Mouse (Mus musculus): ENCODE measurements at regions not wholly inside any gene's neighbourhood (a gene's known extent, or its start where the extent isn't known, plus 50 kb on each side); places are given as distances from the start of the nearest gene placed in this dataset.

GRCm38 (mm10) chr7:71873817-71874216 is 432.6 kb downstream of the Mctp2 start:
- intact Hi-C loops (cut with DNase I) = loop anchor here (10.0 kb wide), 1 partner anchor 499 kb away; no protein-coding TSS in a partner anchor

- intact Hi-C loops (cut with DNase I) = loop anchor here (10.0 kb wide), 1 partner anchor 498 kb away; no protein-coding TSS in a partner anchor
Measured at GRCm38 (mm10) chr7:71872912-71873311, 433.5 kb downstream of the Mctp2 start.

GRCm38 (mm10) chr7:71867090-71867489 is 439.3 kb downstream of the Mctp2 start:
- intact Hi-C loops (cut with DNase I) = loop anchor here (5.0 kb wide), 1 partner anchor 285 kb away; no protein-coding TSS in a partner anchor

DNA sequence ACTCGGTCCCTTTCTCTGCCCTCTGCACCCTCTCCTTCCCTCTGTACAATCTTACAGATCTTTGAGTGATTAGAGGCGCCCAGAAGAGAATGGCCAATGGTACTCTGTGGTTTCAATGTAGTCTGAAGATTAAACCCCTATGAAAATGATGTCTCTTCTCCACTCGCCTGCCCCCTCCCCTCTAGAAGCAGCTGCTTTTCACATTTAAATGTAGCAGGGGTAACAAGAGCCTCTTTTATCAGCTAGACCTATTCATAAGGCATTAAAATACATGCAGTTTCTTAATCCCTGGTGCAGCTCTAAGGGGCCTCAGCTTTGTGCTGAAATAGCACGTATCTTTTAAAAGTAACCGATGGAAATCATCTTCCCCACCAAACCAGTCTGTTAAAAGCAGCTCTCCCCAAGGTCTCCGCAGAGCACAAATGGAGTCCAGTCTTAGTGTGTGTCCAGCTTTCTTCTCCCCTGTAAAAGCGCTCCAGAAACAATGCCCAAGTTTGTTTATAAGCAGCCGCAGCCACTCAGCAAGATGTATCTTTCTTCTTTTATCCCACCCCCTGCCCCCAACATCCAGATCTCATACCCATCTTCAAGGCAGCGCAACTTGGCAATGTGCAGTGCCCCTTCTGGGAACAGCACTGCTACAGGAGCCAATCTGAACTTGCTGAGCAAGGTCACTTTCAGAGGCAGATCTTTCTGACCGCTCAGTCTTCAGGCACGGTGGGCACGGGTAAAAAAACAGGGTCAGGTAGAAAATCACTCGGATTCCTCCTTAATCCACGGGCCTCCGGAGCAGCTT is 440.8 kb downstream of the Mctp2 start:
- intact Hi-C loops (cut with DNase I) = loop anchor here (5.0 kb wide), 1 partner anchor 283 kb away; no protein-coding TSS in a partner anchor

DNA sequence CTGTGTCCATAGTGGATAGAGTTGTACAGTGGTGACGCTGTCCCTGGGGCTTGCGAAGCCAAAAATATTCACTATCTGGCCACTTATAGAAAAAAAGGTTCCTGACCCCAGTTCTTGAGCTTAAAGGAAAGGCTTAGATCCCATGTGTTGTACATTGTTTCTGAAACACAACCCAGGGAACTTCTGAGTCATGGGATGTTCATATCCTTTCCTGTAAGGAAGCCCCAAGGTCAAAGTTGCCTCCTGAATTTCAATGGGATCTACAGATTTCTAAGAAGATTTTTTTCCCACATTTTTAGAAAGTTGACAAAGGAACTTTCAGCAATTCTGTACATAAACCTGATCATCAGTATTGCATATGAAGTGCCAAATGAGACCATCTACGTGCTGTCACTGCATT is 453.5 kb downstream of the Mctp2 start:
- intact Hi-C loops (cut with DNase I) = no loop called here

- intact Hi-C loops (cut with DNase I) = no loop called here
Measured at GRCm38 (mm10) chr7:71849174-71849573, 457.2 kb downstream of the Mctp2 start.

DNA sequence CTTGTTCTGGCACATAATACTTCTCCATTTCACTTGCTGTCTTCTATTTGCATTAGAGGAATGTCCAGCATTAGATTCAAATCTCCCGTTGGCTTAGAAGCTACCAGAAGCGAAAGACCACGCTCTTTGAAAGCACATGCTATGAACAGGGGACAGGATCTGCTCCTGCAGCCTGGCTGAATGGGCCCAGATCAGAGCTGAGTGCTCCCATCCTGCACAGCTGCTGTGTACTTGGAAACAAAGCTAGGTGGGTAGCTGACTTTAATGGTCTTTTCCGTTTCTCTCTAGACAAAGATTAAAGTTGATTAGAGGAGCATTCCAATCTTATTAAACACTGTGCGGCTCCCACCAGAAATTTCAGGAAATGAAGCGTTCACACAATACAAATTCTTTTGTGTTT is 468.6 kb downstream of the Mctp2 start:
- intact Hi-C loops (cut with DNase I) = no loop called here

DNA sequence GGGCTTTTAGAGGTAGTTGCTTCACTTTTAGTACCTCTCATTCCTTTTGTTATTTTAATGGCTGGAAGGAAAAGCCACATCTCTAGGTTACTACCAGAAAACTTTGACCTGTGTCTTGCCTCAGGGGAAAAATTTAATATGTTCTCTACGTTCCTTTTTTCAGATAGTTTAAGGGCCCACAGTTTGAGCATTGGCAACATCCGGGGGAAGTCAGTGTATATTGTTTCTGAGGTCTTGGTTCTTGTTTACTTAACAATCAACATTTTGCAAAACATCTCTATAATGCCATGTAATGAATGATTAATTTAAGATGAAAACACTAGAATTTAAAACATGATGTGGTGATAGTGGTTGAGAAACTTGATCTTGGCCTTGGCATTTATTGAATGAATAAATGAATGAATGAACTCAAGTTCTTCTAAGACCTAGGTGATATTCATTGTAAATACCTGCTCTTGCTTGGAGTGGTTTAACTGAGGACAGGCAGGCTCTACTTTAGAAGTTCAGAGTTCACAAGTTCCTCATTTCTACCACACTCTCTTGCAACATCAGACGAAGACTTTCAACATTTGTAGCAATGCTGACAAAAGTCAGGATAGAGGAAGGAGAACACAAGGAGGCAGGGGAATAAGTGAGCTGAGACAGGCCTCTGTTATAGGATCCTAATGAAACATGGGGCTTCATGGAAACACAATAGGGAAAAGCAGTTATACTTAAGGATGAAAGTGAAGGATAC is 474.4 kb downstream of the Mctp2 start:
- intact Hi-C loops (cut with DNase I) = no loop called here

DNA sequence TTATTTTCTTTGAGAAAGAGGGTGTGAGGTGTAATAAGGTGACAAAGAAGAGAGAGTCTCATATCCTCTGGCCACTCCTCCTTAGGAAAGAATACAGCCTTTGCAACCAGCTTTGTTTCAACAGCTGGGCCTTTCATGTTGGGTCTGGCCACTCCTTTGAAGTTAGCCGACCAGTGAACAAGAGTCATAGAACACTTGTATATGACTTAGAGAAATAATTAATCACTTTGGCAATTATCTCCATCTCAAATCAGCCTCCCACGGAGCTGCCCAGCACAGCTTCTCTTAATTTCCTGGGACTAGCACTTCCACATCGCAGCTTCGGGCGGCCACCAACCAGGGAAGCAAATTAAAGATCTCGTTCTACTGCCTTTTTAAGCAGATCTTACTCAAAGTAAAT is 476.8 kb downstream of the Mctp2 start:
- intact Hi-C loops (cut with DNase I) = no loop called here

GRCm38 (mm10) chr7:71816138-71816537 is 464.9 kb upstream of the Gm10295 start:
- intact Hi-C loops (cut with DNase I) = no loop called here

DNA sequence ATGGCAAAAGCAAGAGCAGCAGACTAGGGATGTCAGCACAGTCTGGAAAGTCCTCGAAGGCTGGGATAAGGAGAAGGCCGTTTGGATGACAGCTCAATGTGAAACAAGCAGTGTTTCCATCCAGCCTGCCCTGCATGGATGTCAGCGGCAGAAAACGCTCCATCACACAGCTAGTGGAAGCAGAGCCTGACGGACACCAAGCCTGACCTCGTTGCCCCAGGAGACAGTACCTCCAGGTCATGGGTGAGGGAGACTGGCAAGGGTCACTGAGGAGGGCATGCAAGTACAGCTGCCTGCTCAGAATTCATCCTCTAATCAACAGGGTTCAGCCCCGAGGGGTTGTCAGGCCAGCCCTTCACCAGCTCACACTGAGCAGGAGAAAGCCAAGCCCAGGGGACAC is 442.9 kb upstream of the Gm10295 start:
- intact Hi-C loops (cut with DNase I) = no loop called here

GRCm38 (mm10) chr7:71788401-71788800 is 437.1 kb upstream of the Gm10295 start:
- intact Hi-C loops (cut with DNase I) = no loop called here

- intact Hi-C loops (cut with DNase I) = no loop called here
Measured at GRCm38 (mm10) chr7:71782496-71782895, 431.2 kb upstream of the Gm10295 start.

DNA sequence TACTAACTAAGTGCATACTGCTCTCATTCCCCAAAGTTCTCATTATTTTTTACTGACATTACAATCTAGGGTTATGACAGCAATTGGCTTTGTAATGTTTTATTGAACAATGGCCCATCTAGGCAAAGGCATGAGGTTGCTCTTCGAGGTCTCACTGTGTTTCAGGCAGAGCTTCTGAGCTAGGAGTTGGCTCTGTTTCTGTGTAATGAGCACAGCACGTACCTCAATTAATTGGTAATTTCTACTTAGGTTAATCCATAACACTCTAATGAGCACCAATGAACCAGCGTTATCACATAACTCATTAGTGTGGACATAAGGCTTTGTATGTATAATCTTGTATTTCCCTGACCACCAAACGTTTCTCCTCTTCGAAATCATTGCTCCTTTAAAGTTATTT is 398.6 kb upstream of the Gm10295 start:
- intact Hi-C loops (cut with DNase I) = no loop called here

DNA sequence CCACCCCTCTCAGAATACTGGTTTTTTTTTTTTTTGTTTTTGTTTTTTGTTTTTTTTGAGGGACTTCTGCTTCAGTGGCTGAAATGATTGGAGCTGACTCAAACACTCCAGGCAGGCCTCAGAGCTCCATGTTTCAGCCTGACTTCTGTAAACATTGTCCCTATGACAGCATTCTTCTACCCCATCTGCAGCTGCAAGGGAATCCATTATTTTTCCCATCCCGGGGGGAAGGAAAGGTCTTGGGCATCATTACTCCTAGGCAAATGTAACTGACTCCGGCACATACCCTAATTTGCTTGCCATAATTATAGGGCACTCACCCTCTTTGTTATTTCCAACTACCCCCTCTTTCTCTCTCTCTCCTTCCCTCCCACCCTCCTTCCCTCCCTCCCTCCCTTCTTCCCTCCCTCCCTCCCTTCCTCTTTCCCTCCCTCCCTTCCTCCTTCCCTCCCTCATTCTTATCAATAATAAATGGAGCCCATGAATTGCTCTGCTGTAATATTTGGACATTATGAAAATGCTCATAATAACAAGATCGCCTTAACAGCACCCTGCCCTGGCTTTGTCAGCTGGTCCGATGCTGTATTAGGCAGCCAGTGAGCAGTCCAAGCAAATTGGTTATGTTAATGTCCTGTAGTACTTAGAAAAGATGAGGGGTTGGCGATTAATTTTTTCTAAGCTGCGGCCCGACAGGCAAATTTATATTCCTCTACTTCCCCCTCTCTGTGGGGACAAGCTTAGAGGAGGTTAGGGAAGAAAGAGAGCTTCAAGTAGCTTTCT is 395.0 kb upstream of the Gm10295 start:
- intact Hi-C loops (cut with DNase I) = no loop called here

DNA sequence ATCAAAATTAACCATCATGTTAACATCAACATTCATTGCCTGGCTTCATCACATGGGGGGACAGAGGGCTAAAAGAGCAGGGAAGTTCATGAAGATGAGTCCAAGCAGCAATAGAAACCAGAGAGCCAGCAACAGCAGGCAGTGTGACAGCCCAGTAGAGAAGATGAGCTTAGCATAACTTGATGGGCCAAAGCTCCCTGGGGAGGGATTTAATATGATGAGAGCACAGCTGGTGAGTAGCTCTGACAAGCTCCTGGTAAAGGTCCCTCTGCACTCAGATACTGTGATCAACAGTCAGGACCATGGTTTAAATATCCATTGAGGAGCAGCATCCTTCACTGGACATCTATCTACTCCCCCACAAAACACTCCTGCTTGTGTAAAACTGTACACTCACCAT is 377.2 kb upstream of the Gm10295 start:
- intact Hi-C loops (cut with DNase I) = no loop called here

- intact Hi-C loops (cut with DNase I) = no loop called here
Measured at GRCm38 (mm10) chr7:71708209-71708608, 356.9 kb upstream of the Gm10295 start.

- intact Hi-C loops (cut with DNase I) = no loop called here
Measured at GRCm38 (mm10) chr7:71706201-71706600, 354.9 kb upstream of the Gm10295 start.

DNA sequence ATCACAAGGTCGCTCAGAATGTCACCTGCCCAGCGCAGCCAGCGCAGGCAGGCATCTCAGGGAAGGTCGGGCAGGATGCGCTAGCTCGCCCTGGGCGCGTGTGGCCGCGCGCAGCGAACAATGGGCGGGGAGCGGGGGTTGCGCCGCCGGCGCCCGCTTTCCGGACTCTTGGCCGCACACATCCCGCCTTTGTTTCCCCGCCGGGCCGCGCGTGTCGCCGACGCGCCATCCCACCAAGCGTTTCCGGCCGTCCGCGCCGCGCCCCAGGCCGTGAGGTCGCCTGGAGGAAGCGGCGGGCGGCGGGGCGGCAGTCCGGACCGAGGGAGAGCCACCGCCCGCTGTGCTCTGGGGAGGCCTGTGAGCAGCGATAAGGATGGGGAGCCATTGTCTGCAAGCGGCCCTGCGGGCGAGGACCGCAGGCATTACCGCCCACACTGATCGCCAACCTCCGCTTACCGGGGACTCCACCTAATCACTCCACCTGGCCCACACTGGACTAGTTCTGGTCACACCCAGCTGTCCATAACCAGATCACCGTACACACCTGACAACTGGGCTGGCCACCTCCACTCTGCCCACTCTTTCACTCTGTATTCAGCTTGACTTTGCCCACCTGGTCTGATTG is 354.3 kb upstream of the Gm10295 start:
- intact Hi-C loops (cut with DNase I) = no loop called here

- intact Hi-C loops (cut with DNase I) = no loop called here
Measured at GRCm38 (mm10) chr7:71704661-71705240, 353.5 kb upstream of the Gm10295 start.
